Mouse (Mus musculus) forebrain, postnatal 0 days (tissue): ENCODE results near the gene Nos2. TPM values are rescaled to one million over a fixed set of nuclear protein-coding genes. Genes with fewer than 3 reads are reported as not detected.

Experiments
- ATAC-seq: fragments of 200-750 bp; cut with Nextera tagmentation; 2 replicates; pipeline ENCODE4 v1.8.0; 2017; ENCODE audit warnings: mild to moderate bottlenecking, moderate library complexity
- DNase-seq: peaks from one replicate; pipeline ENCODE4 v3.0.0-alpha.2; 2015
- H3K27ac ChIP-seq: fragments of 300-500 bp; sonication (generic); 2 replicates; pipeline ENCODE4 v1.5.1; 2014; ENCODE audit warnings: low read depth, mild to moderate bottlenecking, antibody characterized with exemption, low read length, moderate library complexity, mixed read lengths
- H3K27me3 ChIP-seq: fragments of 300-500 bp; sonication (generic); 2 replicates; pipeline ENCODE4 v1.6.1; 2014; ENCODE audit warnings: mild to moderate bottlenecking, low read length, mixed read lengths; ENCODE audit not compliant: insufficient read depth
- H3K36me3 ChIP-seq: fragments of 300-500 bp; sonication (generic); 2 replicates; pipeline ENCODE4 v1.6.1; 2014; ENCODE audit warnings: mild to moderate bottlenecking, moderate library complexity; ENCODE audit not compliant: insufficient read depth
- H3K4me1 ChIP-seq: fragments of 300-500 bp; sonication (generic); 2 replicates; pipeline ENCODE4 v1.6.1; 2014; ENCODE audit warnings: antibody characterized with exemption; ENCODE audit not compliant: insufficient read depth
- H3K4me2 ChIP-seq: fragments of 300-500 bp; sonication (generic); 2 replicates; pipeline ENCODE4 v1.6.1; 2014; ENCODE audit warnings: low read depth, mild to moderate bottlenecking, moderate library complexity
- H3K4me3 ChIP-seq: fragments of 300-500 bp; sonication (generic); 2 replicates; pipeline ENCODE4 v1.5.1; 2014; ENCODE audit warnings: low read depth, low read length, mixed read lengths
- H3K9ac ChIP-seq: fragments of 300-500 bp; sonication (generic); 2 replicates; pipeline ENCODE4 v1.6.1; 2014; ENCODE audit warnings: mild to moderate bottlenecking
- H3K9me3 ChIP-seq: fragments of 300-500 bp; sonication (generic); 2 replicates; pipeline ENCODE4 v1.6.1; 2016; ENCODE audit warnings: low read length
- CTCF ChIP-seq: sonication (generic); IDR thresholded peaks from 2 replicates; pipeline ENCODE4 v1.5.1; 2016; ENCODE audit warnings: antibody characterized with exemption, control low read depth, low read depth
- WGBS: fragments of 180-500 bp; shearing (Covaris S2); extraction: QIAGEN DNeasy Blood & Tissue Kit; methylation state at CpG from one replicate; pipeline ENCODE4 v1.1.7; 2014; 5-methylcytosine and 5-hydroxymethylcytosine counted together
- polyA plus RNA-seq: library from polyadenylated mRNA; unstranded; fragments of >200 nt; fragmentation: Nextera tagmentation; extraction: Ambion mirVana; gene quantifications from 2 replicates; pipeline ENCODE4 v1.2.1, GENCODE M21; 2015
- total RNA-seq: library from RNA; depleted of rRNA; stranded (reverse); fragments of >200 nt; gene quantifications from 2 replicates; pipeline ENCODE4 v1.2.3, GENCODE M21; 2014

Gene Nos2
- total and polyA plus RNA-seq, 2 experiments from 2014 or later, result 0.24 to 0.51 TPM

DNA sequence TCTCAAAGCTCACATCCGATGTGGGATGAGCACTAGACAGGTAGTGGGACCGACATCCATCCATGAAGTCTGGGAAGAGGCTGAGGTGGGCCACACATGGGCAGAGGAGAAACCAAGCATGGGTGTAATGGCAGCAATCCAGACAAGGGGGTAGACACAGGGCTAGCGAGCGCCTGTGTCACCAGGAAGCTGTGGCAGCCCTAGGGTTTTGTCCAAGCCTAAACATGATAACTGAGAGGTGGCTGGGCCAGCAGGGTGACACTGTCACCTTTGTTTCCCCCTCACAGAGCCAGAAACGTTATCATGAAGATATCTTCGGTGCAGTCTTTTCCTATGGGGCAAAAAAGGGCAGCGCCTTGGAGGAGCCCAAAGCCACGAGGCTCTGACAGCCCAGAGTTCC, 38.8 kb downstream of the Nos2 start:
- Histone ChIP-seq H3K9ac (no peak overlapping the region), H3K27me3 (no peaks in the 10 kb centered on the region), H3K4me2 (no peak overlapping the region), H3K4me1 (no peaks in the 10 kb centered on the region), H3K36me3 (no peaks in the 10 kb centered on the region), H3K9me3 (no peaks in the 10 kb centered on the region), H3K27ac (no peak overlapping the region), H3K4me3 (no peak overlapping the region)
- DNase-seq (no peak), ATAC-seq (no peak)
- TF ChIP-seq CTCF, result no peak
- WGBS, result 67% methylated on average over 8 of the region's 8 CpGs

DNA sequence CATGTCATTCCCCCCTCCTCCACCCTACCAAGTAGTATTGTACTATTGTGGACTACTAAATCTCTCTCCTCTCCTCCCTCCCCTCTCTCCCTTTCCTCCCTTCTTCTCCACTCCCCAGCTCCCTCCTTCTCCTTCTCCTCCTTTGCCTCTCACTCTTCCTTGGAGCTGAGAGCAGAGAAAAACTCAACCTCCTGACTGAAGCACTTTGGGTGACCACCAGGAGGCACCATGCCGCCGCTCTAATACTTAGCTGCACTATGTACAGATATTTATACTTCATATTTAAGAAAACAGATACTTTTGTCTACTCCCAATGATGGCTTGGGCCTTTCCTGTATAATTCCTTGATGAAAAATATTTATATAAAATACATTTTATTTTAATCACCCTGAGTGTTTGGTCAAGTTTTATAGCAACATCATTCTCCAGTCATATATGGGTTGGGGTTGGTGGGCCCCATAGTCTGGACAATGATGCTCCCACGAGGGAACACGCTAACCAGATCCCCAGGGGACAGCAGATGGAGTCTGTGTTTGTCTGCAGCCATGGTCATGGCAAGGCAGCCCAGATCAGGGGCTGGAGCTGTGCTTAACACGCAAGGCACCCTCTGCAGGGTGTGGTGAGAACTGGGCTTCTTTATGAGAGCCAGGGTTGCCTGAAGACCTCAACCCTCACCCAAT, 39.4 kb downstream of the Nos2 start:
- DNase-seq, result peak; percentile 21
- Histone ChIP-seq H3K9me3 (no peaks in the 10 kb centered on the region), H3K4me1 (no peaks in the 10 kb centered on the region), H3K4me3 (no peak overlapping the region), H3K4me2 (no peak overlapping the region), H3K36me3 (no peaks in the 10 kb centered on the region), H3K27ac (no peak overlapping the region), H3K9ac (no peak overlapping the region), H3K27me3 (no peaks in the 10 kb centered on the region)
- no peak for ATAC-seq
- WGBS, result 64% methylated on average over 5 of the region's 5 CpGs
- TF ChIP-seq CTCF, result peak; percentile 65

GRCm38 (mm10) chr11:78961221-78961620, 40.6 kb downstream of the Nos2 start:
- no peaks in the 10 kb centered on the region for H3K9me3 ChIP-seq
- no peak overlapping the region for H3K27ac ChIP-seq
- no peak overlapping the region for H3K4me3 ChIP-seq
- H3K9ac ChIP-seq, result no peak overlapping the region
- H3K4me2 ChIP-seq, result no peak overlapping the region
- no peaks in the 10 kb centered on the region for H3K4me1 ChIP-seq
- H3K36me3 ChIP-seq, result no peaks in the 10 kb centered on the region
- DNase-seq, result no peak
- TF ChIP-seq CTCF, result no peak
- H3K27me3 ChIP-seq, result no peaks in the 10 kb centered on the region
- WGBS, result 89% methylated on average over 5 of the region's 5 CpGs
- no peak for ATAC-seq

- peak; percentile 63 for TF ChIP-seq CTCF
- H3K4me1 ChIP-seq, result no peaks in the 10 kb centered on the region
- ATAC-seq (no peak), DNase-seq (peak; percentile 32)
- WGBS, result 25% methylated on average over 4 of the region's 4 CpGs
- H3K4me2 ChIP-seq, result no peak overlapping the region
- H3K9me3 ChIP-seq, result no peaks in the 10 kb centered on the region
- no peak overlapping the region for H3K4me3 ChIP-seq
- no peak overlapping the region for H3K27ac ChIP-seq
- no peaks in the 10 kb centered on the region for H3K36me3 ChIP-seq
- H3K27me3 ChIP-seq, result no peaks in the 10 kb centered on the region
- no peak overlapping the region for H3K9ac ChIP-seq
These were observed 46.8 kb downstream of the Nos2 start for GRCm38 (mm10) chr11:78967371-78967770.

DNA sequence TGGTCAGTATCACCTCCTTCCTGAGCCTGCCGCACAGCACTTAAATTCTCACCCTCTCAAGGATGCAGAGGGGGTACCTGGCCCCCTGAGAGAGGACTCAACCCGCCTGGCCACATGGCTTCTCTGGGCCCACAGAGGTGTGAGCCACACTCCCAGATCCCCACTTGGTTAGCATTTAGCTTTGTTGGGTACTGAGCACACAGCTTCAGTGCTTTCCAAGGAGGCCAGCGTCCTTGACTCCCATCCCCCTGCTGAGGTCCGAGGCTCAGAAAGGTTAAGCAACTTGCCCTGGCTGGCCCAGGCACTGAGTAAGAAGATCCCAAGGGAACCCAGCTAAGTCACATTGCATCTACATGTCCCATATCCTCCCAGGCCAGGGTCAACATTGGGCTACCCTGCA, 47.5 kb downstream of the Nos2 start:
- H3K27me3 ChIP-seq, result no peaks in the 10 kb centered on the region
- WGBS, result 82% methylated on average over 4 of the region's 4 CpGs
- no peak overlapping the region for H3K9ac ChIP-seq
- no peak for ATAC-seq
- no peak overlapping the region for H3K4me3 ChIP-seq
- H3K4me2 ChIP-seq, result no peak overlapping the region
- no peak for TF ChIP-seq CTCF
- DNase-seq, result no peak
- no peaks in the 10 kb centered on the region for H3K4me1 ChIP-seq
- no peaks in the 10 kb centered on the region for H3K36me3 ChIP-seq
- H3K9me3 ChIP-seq, result no peaks in the 10 kb centered on the region
- no peak overlapping the region for H3K27ac ChIP-seq

DNA sequence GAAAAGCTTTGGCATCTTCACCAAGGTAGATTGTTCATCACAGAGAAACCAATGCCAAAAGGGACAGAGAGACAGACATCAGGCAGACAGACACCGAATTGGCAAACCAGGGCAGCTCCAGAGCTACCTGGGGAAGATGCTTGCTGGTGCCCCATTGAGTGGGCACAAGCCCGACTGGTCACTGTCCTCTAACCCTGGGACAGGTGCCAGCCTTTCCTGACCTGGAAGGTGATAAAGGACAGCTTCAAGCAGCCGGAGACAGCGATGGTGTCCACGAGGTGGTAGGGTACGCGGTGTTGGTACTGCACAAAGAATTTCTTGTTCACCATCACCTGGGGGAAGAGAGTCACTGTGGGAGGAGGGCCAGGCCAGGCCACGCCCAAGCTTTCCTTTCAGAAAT, 50.5 kb downstream of the Nos2 start:
- Histone ChIP-seq H3K9ac (no peak overlapping the region), H3K9me3 (no peaks in the 10 kb centered on the region), H3K4me2 (no peak overlapping the region), H3K36me3 (no peaks in the 10 kb centered on the region), H3K27me3 (no peaks in the 10 kb centered on the region), H3K4me1 (no peaks in the 10 kb centered on the region), H3K4me3 (no peak overlapping the region), H3K27ac (no peak overlapping the region)
- ATAC-seq (no peak), DNase-seq (no peak)
- no peak for TF ChIP-seq CTCF
- WGBS, result 92% methylated on average over 8 of the region's 8 CpGs

GRCm38 (mm10) chr11:78971746-78972145, 51.2 kb downstream of the Nos2 start:
- WGBS, result 90% methylated on average over 3 of the region's 3 CpGs
- Histone ChIP-seq H3K9me3 (no peaks in the 10 kb centered on the region), H3K27ac (no peak overlapping the region), H3K4me3 (no peak overlapping the region), H3K27me3 (no peaks in the 10 kb centered on the region), H3K36me3 (no peaks in the 10 kb centered on the region), H3K4me2 (no peak overlapping the region), H3K4me1 (no peaks in the 10 kb centered on the region), H3K9ac (no peak overlapping the region)
- no peak for ATAC-seq
- no peak for DNase-seq
- no peak for TF ChIP-seq CTCF
